Mouse (Mus musculus) olfactory bulb, adult 2 months (tissue): ENCODE measurements around the gene Prm3. TPM values are rescaled to one million over a fixed set of nuclear protein-coding genes. Genes with fewer than 3 reads are reported as not detected.

Source experiments
- H3K27ac ChIP-seq: fragments of 200-500 bp; 2 replicates; pipeline ENCODE4 v1.5.1; 2012; ENCODE audit warnings: low read depth, low read length; ENCODE audit not compliant: insufficient read depth
- H3K4me1 ChIP-seq: fragments of 200-500 bp; 2 replicates; pipeline ENCODE4 v1.6.1; 2012; ENCODE audit warnings: low read length; ENCODE audit not compliant: control insufficient read depth, insufficient read depth
- H3K4me3 ChIP-seq: fragments of 200-500 bp; 2 replicates; pipeline ENCODE4 v1.5.1; 2012; ENCODE audit warnings: mild to moderate bottlenecking, low read depth, low read length, moderate library complexity; ENCODE audit not compliant: insufficient read depth
- CTCF ChIP-seq: fragments of 200-500 bp; IDR thresholded peaks from 2 replicates; pipeline ENCODE4 v1.5.1; 2012; ENCODE audit warnings: low read depth, mild to moderate bottlenecking, low read length, moderate library complexity; ENCODE audit not compliant: insufficient read depth
- POLR2A ChIP-seq: fragments of 200-500 bp; IDR thresholded peaks from 2 replicates; pipeline ENCODE4 v1.6.1; 2012; ENCODE audit warnings: mild to moderate bottlenecking, low read depth, low read length, moderate library complexity; ENCODE audit not compliant: insufficient read depth
- WGBS: fragments of 180-500 bp; shearing (Covaris S2); methylation state at CpG from one replicate; pipeline ENCODE4 v1.1.7; 2018; 5-methylcytosine and 5-hydroxymethylcytosine counted together
- polyA plus RNA-seq: library from polyadenylated mRNA; stranded (reverse); fragments of >200 nt; gene quantifications from 2 replicates; pipeline ENCODE4 v1.2.4, GENCODE M21; 2012; ENCODE audit warnings: low replicate concordance; ENCODE audit not compliant: missing spikeins, insufficient read depth, insufficient read length

Gene Prm3
- polyA plus RNA-seq, 1 experiment, result not detected

DNA sequence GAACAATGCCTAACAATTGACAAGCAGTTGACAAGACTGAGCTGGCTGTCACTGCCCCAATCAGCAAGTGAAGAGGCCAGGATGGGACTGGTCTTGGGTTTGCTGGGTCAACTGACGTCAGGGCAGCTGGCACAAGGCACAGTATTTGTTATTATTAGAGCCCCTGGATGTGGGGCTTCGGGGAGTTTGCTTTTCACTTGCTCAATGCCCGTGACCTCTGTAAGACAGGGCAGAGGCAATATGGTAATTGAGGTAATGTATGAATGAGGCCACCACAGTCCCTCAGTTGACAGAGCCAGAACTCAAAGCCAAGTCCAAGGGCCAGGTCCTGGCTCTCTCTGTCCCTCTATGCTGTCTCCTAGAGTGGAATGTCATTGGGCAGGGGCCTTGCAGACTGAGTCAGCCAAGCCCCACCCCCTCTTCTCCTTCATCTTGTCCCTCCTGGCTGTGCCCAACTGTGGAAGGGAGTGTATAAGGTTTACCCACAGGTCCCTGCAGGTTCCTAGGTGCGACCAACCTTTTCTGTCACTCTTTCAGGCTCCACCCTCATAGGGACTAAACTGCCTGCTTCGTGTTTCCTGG, 13.0 kb downstream of the Prm3 start:
- H3K4me1 ChIP-seq, result peaks cover 3% of the 10 kb centered on the region; the same call in 1 of the 2 replicates
- H3K4me3 ChIP-seq, result no peak overlapping the region
- 81% methylated on average over 5 of the region's 5 CpGs for WGBS
- H3K27ac ChIP-seq, result no peak overlapping the region
- TF ChIP-seq POLR2A (no peak), CTCF (no peak)

DNA sequence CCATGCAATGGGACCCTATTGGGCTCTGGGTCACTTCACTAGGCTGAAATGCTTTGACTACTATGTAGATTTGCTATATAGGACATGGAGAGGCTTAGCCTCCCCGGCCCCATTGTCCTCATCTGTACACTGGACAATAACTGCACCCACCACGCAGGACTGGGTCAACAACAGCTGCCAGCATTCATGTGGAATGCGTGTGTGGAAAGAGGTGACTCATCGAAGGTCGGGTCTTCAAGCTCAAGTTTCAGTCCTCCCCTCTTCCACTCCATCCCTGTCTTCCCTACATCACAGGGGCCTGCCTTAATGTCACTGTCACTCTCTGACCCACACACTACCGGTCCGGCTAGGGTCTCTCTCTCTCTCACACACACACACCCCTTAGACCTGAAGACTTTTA, 14.4 kb downstream of the Prm3 start:
- Histone ChIP-seq H3K4me1 (no peaks in the 10 kb centered on the region; the same call in 1 of the 2 replicates), H3K27ac (no peak overlapping the region), H3K4me3 (no peak overlapping the region)
- WGBS, result 69% methylated on average over 7 of the region's 7 CpGs
- TF ChIP-seq POLR2A (no peak), CTCF (no peak)

DNA sequence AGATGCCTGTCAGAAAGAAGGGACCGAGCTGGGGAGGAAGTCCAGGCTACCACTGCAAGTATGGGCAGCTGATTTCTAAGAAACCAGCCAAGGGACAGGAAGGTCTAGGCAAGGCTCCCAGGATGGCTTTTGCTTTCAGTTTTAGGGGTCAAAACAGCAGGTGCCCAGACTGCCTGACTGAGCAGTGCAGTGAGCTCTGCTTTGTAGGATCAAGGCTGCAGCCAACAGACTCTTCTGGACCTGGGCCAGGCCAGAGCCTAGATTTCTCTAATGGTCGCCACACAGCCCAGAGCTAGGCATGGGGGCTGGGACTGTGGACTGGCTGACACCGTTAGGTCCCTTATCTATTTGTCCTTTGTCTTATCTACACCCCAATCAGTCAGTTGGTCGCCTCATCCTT, 16.0 kb downstream of the Prm3 start:
- 86% methylated on average over 4 of the region's 4 CpGs for WGBS
- Histone ChIP-seq H3K4me3 (no peak overlapping the region), H3K27ac (no peak overlapping the region), H3K4me1 (peaks cover 3% of the 10 kb centered on the region)
- TF ChIP-seq CTCF (no peak), POLR2A (no peak)

DNA sequence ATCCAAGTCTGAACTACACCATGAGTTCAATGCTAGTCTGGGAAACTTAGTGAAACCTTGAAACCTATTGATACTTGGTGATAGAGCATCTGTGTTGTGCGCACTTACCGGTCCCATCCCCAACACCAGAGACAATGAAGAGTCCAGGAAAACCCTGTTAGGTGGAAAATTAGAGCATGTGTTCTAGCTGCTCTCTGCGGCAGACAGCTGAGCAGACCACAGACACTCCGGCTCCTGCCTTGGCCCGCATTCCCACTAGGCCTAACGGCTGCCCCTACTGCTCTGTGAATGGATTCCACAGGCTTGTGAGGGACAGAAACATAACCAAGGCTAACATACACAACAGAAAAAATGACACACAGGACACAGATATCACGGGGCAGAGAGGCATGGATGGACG, 17.2 kb downstream of the Prm3 start:
- H3K4me3 ChIP-seq, result no peak overlapping the region
- TF ChIP-seq POLR2A (no peak), CTCF (no peak)
- 93% methylated on average over 8 of the region's 8 CpGs for WGBS

DNA sequence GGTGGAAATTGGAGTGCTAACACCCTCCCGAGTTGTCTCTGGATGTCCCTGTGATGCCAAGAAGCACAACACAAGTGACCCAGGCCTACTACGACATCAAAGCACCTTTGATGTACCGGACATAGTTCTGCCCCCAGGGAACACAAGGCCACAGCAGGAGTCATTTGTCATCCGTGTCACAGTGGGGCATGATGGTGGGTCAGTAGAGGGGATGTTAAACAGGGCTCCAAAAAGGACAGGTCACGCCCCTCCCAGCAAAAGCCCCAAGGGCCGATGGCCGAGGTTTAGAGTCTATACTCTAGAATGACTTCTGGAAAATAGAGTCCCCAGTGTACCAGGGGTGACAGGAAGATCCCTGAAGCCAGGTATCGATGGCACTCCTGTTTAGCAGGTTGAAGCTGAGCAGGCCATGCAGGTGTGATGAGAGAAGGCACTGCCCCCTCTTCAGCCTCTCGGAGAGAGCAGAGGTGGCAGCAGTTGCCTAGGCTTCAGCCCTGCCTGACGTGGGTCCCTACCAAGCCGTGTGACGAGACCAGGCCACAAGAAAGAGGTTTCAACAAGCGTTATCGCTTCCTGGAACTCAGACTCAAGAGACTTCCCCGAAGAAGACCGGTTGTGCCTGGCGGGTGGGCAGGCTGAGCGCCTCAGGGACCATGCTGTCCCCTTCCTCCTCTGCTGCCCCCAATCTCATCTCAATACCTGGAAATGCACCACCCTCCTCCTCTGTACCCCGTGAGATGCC, 18.8 kb downstream of the Prm3 start:
- WGBS, result 87% methylated on average over 19 of the region's 19 CpGs
- TF ChIP-seq POLR2A (no peak), CTCF (no peak)
- Histone ChIP-seq H3K4me3 (no peak overlapping the region), H3K27ac (no peak overlapping the region), H3K4me1 (peaks cover 7% of the 10 kb centered on the region)

More for the DNA sequence above, 17.2 kb downstream of the Prm3 start:
- Histone ChIP-seq H3K4me1 (peaks cover 7% of the 10 kb centered on the region), H3K27ac (no peak overlapping the region)

DNA sequence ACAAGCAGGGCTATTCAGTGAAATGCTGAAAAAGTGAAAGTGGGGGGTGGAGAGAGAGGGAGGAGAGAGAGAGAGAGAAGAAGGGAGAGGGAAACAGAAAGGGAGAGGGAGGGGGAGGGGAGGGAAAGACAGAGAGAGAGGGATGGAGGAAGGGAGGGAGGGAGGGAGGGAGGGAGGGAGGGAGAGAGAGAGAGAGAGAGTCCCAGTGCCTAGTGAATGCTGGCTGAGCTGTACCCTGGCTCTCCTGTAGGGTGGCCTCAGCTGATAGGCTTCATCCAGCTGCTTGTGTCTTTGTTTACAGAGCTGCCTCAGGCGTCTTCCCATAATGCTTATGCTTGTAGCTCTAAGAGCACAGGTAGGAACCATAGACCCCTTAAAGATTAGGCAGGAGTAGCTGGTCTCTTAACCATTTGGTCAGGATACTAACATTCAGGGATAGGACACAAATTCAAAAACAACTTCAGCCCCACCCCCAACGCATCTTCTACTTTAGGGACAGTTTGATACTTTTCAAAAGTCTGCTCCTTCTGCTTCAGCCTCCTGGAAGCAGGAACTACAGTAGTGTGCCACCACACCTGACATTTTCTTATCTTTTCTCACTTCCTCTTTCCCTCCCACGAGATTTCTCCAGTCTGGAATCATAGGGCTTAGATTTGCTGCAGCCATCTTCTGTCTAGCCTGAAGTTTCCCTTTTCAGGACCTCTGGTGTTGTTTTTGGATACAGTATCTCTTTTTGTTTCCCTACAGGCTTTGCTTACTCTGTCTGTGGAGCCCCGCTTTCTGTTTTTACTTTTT, 20.0 kb downstream of the Prm3 start:
- Histone ChIP-seq H3K4me1 (peaks cover 7% of the 10 kb centered on the region), H3K4me3 (no peak overlapping the region)

DNA sequence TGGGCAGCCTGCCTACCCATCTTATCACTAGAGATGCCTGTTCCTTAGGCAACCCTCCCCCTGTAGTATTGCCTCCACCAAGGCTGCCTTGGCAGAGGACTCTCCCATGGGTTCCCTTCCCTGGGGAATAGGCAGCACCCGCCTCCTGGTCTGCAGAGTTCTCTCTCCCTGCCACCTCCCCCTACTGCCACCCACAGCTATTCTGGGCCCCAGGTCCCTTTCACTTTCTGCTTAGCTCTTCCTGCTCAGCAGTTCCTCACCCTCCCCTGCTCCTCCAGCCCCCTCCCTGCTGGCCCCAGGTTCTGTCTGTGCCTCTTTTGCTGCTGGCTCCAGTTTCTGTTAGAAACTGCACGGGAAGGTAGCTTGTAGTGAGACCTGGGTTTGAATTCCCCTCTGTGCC, 21.1 kb downstream of the Prm3 start:
- H3K4me3 ChIP-seq, result no peak overlapping the region
- H3K4me1 ChIP-seq, result peaks cover 7% of the 10 kb centered on the region
- TF ChIP-seq CTCF, result no peak
- TF ChIP-seq POLR2A, result no peak
- WGBS, result 49% methylated on average over 2 of the region's 2 CpGs
- no peak overlapping the region for H3K27ac ChIP-seq

More for the DNA sequence above, 20.0 kb downstream of the Prm3 start:
- no peak overlapping the region for H3K27ac ChIP-seq
- WGBS, result 60% methylated on average over 4 of the region's 4 CpGs
- no peak for TF ChIP-seq POLR2A
- no peak for TF ChIP-seq CTCF

DNA sequence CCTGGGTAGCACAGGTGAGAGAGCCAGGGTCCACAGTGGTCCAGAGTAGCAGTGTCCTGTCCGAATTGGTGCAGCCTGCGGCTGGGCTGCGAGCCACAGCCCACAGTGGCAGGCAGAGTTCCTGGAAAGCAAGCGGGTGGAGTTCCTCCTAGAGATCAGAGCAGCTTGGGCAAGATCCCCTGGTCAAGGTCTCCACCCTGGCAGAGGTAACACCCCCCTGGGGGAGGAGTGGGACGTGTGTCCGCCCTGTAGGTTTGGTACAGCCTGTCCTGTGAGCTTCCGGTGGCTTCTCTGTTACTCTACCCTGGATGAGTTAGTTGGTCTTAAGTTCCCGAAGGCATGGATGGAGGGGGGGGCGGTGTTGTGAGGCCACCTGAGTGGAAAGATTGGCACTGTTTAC, 21.9 kb downstream of the Prm3 start:
- WGBS, result 76% methylated on average over 9 of the region's 9 CpGs
- TF ChIP-seq CTCF (no peak), POLR2A (no peak)
- H3K4me3 ChIP-seq, result no peak overlapping the region
- H3K27ac ChIP-seq, result no peak overlapping the region
- peaks cover 7% of the 10 kb centered on the region for H3K4me1 ChIP-seq

DNA sequence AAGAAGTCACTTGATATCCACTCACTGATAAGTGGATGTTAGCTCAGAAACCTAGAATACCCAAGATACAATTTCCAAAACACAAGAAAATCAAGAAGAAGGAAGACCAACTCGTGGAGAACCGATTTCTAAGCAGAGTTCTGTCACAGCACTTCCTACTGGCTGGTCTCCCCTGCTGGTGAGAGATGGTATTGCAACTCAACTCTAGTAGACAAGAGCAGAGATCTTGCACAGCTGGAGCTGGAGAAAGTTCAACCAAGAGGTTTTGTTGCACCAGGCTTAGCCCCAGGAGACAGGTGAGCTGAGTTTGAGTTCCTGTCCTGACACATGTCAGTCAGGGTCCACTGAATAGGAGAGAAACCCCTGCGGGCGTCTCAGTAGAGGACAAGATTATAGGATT, 23.6 kb downstream of the Prm3 start:
- Histone ChIP-seq H3K27ac (no peak overlapping the region), H3K4me1 (peaks cover 7% of the 10 kb centered on the region), H3K4me3 (no peak overlapping the region)
- 31% methylated on average over 4 of the region's 4 CpGs for WGBS
- no peak for TF ChIP-seq CTCF
